Mouse (Mus musculus) layer of hippocampus, postnatal 14 days (tissue): ENCODE measurements at regions not wholly inside any gene's neighbourhood (a gene's known extent, or its start where the extent isn't known, plus 50 kb on each side); places are given as distances from the start of the nearest gene placed in this dataset.

Experiments used
- DNase-seq, 2 experiments: peaks; one replicate each; pipeline ENCODE4 v3.0.0; 2021 to 2022; ENCODE audit warnings: low spot score in 2 of 2, mixed read lengths in 1 of 2

DNA sequence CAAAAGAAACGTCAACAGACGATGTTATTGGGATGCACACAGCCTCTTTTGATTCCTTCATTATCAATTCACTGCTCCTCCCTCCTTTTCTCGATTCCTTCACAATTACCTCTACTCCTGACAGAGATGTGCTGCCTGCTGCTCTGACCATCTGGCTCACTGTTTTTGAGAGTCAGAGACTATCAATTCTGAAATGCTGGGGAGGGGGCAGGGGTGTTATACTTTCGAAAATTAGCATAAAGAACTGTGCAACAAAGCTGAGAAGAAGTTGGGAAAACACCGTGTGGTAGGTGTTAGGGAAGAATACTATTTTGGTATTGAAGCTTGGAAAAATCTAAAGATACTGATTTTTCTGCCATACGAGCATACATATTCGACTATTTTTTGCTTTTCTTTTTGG lies 96.4 kb downstream of the Nedd1 start:
- DNase-seq, result no peak

- no peak for DNase-seq
Observed at GRCm38 (mm10) chr10:92615684-92616379, 106.4 kb downstream of the Nedd1 start.

DNA sequence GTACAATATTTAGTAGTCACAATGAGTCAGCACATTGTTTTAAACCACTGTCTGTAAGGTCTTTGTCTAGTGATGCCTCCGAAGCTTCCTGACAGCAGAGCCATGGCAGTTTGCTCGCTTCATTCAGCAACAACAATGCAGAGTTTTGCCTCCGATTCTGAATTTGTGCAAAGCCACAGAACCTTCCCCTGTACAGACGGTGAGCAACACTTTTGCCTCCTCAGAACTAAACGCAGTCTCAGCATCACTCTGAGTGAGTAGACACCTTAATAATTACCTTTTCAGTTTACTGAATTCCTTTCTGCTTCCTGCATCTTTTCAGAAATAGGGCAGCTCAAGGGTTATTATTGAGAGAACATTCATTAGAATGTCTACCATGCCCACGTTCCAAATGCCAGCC lies 107.9 kb downstream of the Nedd1 start:
- no peak for DNase-seq

- no peak for DNase-seq
Observed at GRCm38 (mm10) chr10:92611060-92611459, 111.2 kb downstream of the Nedd1 start.

GRCm38 (mm10) chr10:92606761-92607160 lies 115.5 kb downstream of the Nedd1 start:
- DNase-seq, result no peak

DNA sequence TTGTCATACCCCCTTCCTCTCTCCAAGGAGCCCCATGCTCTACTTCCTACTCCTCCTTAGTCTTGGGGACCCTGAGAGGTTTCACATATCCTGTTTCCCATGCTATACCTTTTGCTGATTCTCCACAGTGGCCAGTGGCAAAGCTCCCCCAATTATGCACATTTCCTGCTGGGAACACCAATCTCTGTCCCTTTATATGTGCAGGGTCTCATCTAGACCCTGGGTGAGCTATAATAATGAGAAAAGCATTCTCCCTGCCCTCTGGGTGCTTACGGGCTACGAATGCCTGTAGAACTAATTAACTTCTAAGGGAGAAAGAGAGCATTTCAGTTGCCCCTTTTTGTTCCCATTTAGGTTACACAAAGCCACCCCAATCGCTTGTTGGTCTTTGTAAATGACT lies 116.6 kb downstream of the Nedd1 start:
- no peak for DNase-seq

DNA sequence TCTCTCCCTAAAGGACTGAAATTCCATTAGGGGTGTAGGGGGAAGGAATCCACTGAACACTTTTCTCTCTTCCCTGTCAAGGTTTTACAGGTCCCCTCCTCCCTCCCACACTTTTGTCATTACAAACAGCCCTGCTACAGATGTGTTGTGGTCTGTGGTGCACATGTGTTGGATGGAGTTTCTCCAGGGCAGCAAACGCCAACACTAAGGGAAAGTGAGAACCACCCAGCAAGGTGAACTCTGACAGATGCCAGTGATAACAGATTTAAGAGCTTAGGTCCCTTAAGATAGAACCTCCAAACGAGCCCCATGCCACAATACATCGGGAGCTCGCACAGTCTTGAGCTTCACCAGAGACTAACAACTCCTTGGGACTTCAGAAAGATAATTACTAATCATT lies 122.1 kb downstream of the Nedd1 start:
- DNase-seq, result no peak

DNA sequence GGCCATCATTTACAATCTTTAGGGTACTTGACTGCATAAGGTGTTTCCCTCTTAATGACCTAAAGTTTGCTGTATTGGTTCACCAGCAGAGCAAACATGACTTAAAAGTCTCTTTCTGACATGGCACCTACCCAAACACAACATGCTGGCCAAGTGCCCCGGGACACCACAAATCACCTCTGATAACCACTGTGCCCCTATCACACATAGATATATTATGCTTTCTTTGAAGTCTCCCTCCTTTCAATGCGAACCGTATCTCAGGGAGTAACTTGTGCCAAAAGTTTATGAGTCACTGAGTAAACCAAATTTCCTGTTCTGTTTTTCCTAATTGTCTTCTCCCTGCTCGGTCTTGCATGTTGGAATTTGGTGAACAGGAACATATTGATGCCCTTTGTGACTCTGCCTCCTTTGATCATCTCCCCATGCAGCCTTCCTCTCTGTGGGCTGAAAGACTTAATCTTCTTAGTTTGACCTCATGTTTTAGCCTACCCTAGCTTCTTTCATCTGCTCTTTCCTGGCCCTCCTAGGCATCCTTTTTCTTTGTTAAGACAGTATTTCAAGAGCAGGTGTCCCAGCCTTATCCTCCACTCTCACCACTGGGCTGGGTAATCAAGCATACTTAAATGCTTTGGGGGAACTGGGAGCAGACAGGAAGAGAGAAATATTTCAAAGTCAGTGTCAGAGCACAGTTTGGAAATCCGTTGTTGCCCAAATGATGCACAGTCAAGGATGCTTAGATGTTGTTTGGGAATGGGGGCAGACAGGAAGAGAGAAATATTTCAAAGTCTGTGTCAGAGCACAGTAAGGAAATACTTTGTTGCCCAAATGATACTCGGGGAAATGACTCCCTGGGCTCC lies 126.5 kb downstream of the Nedd1 start:
- no peak for DNase-seq

- DNase-seq, result no peak
Observed at GRCm38 (mm10) chr10:92593947-92594460, 128.2 kb downstream of the Nedd1 start.

DNA sequence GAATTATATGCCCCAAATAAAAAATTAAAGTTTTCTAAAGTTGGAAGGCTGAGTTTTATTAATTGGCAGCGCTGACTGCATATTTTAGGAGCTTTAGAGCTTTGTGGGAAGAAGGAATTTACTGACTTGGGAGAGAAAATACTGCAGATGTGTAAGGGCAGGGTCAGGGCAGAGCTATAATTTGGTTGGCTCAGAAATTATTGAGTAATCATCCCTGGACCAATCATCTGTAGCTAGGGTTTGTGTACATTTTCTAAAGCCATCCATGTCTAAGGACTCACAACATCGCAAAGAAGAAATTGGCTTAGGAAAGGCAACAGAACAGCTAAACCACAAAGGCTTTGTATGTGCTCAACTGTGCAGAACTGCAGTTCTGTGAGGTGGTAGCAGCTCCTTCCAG lies 143.3 kb downstream of the Nedd1 start:
- no peak for DNase-seq

DNA sequence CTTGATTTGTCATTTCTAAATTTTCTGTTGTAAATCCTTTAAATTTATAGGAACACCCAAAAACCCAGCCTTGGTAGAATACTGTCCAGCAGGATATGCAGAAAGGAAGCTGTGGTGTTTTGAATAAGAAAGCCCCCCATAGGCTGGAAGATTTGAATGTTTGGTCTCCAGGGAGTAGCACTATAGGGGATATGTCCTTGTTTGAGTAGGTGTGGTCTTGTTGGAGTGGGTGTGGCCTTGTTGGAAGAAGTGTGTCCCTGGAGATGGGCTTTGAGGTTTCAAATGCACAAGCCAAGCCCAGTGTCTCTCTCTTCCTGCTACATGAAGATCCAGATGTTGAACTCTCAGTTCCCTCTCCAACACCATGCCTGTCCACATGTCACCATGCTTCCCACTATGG lies 151.7 kb downstream of the Nedd1 start:
- no peak for DNase-seq

DNA sequence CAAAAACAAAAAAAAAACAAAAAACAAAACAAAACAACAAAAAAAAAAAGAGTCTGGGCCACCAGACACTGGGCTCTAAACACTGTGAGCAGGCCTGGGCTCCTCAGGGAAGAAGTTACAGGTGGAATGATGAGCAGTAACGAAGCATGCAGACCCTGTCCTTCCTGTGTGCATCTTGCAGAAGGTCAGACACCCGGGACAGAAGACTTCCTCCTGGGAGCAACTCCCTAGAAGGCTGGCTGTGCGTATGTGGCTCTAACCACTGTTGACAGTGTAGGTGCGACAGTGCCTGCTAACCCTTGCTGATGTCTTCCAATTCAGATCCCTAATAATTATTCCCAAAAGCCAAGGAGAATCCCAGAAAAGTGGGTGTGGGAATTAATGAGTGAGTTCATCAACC lies 164.8 kb downstream of the Nedd1 start:
- no peak for DNase-seq

GRCm38 (mm10) chr10:92556526-92557422 lies 165.4 kb downstream of the Nedd1 start:
- DNase-seq, result peak in 1 of 2 experiments; percentile 38

DNA sequence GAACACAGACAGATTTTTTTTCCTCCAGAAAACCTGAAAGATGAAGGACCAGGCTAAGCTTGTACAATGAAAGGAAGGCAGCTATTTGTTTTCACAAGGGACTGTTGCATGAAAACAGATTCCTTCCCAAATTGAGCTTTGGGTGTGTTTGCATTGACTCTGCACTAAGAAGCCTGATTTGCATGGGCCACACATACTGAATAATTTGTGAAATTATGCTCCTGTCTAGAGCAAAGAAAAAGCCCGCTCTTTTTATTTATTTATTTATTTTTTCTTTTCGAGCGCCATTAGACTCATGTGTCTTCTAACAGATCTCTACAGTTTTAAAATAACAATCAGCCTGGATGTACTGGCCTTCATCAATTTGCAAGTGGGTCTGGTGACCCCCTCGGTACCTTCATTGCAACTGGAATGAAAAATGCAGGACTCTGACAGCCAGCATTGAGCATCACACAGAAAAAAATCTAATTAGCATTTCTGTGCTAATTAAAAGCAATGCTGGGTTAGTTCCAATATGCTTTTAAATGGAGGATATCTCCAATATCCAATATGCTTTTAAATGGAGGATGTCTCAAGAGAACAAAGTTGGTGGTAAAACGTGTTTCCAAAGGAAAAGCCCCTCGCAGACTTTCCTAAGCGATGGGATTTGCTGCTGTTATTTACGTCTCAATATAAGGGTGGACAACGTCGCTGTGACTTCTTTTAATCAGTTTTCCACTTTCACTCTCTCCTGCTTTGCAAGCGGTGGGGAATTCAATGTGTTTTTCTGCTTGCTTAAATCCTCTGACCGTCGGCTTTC lies 166.3 kb downstream of the Nedd1 start:
- DNase-seq, result peak; percentile 6 to 12

GRCm38 (mm10) chr10:92553966-92554365 lies 168.3 kb downstream of the Nedd1 start:
- no peak for DNase-seq

GRCm38 (mm10) chr10:92548875-92549586 lies 173.2 kb downstream of the Nedd1 start:
- no peak for DNase-seq

DNA sequence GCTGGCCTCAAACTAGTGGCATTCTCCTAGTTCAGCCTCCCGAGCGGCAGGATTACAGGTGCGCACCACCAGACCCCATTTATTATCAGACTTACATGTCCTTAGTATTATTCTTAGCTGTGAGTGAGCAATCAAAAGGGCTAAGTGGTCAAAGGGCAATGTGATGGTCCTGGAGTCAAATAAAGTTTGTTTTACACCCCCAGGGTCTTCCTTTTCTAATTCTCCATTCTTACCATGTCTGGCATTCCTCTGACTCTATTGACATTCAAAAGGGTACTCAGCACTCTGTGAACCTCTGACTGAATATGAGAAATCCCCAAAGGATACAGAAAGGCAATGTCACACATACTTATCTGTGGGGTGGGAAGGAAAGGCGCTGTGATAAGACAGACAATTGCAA lies 183.8 kb downstream of the Nedd1 start:
- no peak for DNase-seq

DNA sequence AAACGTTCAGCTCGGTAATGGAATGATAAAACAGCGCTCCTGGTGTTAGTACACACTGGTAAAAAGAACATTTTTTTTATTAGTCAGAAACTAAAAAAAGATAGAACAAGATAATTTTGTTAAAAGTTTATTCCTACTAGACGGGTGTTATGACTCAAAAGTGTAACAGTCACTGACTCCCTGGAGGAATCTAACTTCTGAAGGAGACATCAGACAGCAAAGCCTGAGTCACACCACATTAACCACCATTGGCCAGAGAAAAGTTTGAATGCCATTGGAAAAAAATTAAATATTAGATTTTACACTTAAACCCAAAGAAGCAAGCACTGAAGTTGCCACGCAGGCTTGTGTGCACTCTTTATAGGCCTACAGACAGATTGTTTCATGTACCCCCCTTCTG lies 205.3 kb downstream of the Nedd1 start:
- no peak for DNase-seq

DNA sequence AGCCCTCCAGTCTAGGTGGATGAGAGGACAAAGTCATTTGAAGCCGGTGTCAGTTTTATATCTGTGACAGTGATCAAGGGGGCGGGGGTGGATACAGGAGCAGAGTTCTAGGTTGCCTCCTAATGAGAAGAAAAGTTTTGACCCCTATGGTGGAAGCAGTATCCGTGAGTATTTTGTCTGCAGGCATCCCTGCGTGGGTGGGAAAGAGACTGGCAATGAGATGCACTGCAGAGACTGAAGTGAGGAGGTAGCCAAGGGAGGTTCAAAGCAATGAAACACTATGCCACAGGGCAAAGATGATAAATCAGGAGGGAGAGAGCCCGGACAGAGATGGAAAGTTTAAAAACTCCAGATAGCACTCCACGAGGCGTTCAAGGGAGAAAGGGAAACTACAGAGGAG lies 210.5 kb downstream of the Nedd1 start:
- no peak for DNase-seq

- no peak for DNase-seq
Observed at GRCm38 (mm10) chr10:92510677-92511076, 211.5 kb downstream of the Nedd1 start.
